Mouse (Mus musculus) kidney, embryonic 15.5 days (tissue): Measurements from ENCODE around the gene Pheta1. TPM values are rescaled to one million over a fixed set of nuclear protein-coding genes. Genes with fewer than 3 reads are reported as not detected.
"Not testable (repeated sequence)": the region's sequence is repeated elsewhere in the genome, so short reads cannot be mapped to it uniquely, and the experiment has no call there.

Experiments used
- ATAC-seq: fragments of 200-750 bp; cut with Nextera tagmentation; replicated peaks from 2 replicates; pipeline ENCODE4 v1.8.0; 2017; ENCODE audit warnings: moderate TSS enrichment; ENCODE audit not compliant: low FRiP score
- H3K27ac ChIP-seq: fragments of 300-500 bp; sonication (generic); 2 replicates; pipeline ENCODE4 v1.5.1; 2015; ENCODE audit warnings: mild to moderate bottlenecking, inconsistent platforms
- H3K27me3 ChIP-seq: fragments of 300-500 bp; sonication (generic); 2 replicates; pipeline ENCODE4 v1.6.1; 2015; ENCODE audit warnings: inconsistent platforms
- H3K36me3 ChIP-seq: fragments of 300-500 bp; sonication (generic); 2 replicates; pipeline ENCODE4 v1.6.1; 2015; ENCODE audit warnings: inconsistent platforms
- H3K4me1 ChIP-seq: fragments of 300-500 bp; sonication (generic); 2 replicates; pipeline ENCODE4 v1.6.1; 2015; ENCODE audit warnings: inconsistent platforms
- H3K4me2 ChIP-seq: fragments of 300-500 bp; sonication (generic); 2 replicates; pipeline ENCODE4 v1.6.1; 2015; ENCODE audit warnings: moderate library complexity, mild to moderate bottlenecking, inconsistent platforms
- H3K4me3 ChIP-seq: fragments of 300-500 bp; sonication (generic); replicated peaks from 2 replicates; pipeline ENCODE4 v1.5.1; 2015; ENCODE audit warnings: mild to moderate bottlenecking, inconsistent platforms
- H3K9ac ChIP-seq: fragments of 300-500 bp; sonication (generic); 2 replicates; pipeline ENCODE4 v1.6.1; 2015; ENCODE audit warnings: mild to moderate bottlenecking, inconsistent platforms
- H3K9me3 ChIP-seq: fragments of 300-500 bp; sonication (generic); replicated peaks from 2 replicates; pipeline ENCODE4 v1.6.1; 2016; ENCODE audit warnings: inconsistent platforms
- WGBS: fragments of 180-500 bp; shearing (Covaris S2); methylation state at CpG from one replicate; pipeline ENCODE4 v1.1.7; 2015; ENCODE audit warnings: mixed read lengths; 5-methylcytosine and 5-hydroxymethylcytosine counted together
- polyA plus RNA-seq: library from polyadenylated mRNA; unstranded; fragments of >200 nt; fragmentation: Nextera tagmentation; extraction: Ambion mirVana; gene quantifications from 2 replicates; pipeline ENCODE4 v1.2.1, GENCODE M21; 2015

The Pheta1 gene
- polyA plus RNA-seq, 1 experiment from 2014 or later, result 29.0 TPM

- H3K9me3 ChIP-seq, H3K4me3 ChIP-seq, H3K9ac ChIP-seq, H3K4me2 ChIP-seq, ATAC-seq, H3K27ac ChIP-seq, H3K27me3 ChIP-seq: not testable (repeated sequence)
- 86% methylated on average over 3 of the region's 3 CpGs for WGBS
- Histone ChIP-seq H3K36me3 (peaks cover 10% of the 10 kb centered on the region), H3K4me1 (peaks cover 53% of the 10 kb centered on the region)
Observed at GRCm38 (mm10) chr5:121847269-121847668, 1.5 kb upstream of the Pheta1 start.

GRCm38 (mm10) chr5:121848035-121848519, 707 bp upstream of the Pheta1 start:
- H3K4me2 ChIP-seq, result peak overlapping the region; percentile 87
- H3K9ac ChIP-seq, result peak overlapping the region; percentile 88
- H3K4me1 ChIP-seq, result peaks cover 47% of the 10 kb centered on the region
- peaks cover 19% of the 10 kb centered on the region for H3K36me3 ChIP-seq
- peak overlapping the region; percentile 94 for H3K27ac ChIP-seq
- H3K9me3 ChIP-seq, result no peaks in the 10 kb centered on the region
- WGBS, result under 1% methylated on average over 17 of the region's 17 CpGs
- H3K27me3 ChIP-seq, result 0 out of 2 replicates have a peak, but pooled peaks cover 6% of the 10 kb centered on the region
- peak; percentile 44 for ATAC-seq
- H3K4me3 ChIP-seq, result peak overlapping the region; percentile 93

GRCm38 (mm10) chr5:121849478-121850349, 930 bp downstream of the Pheta1 start:
- Histone ChIP-seq H3K4me1 (peaks cover 39% of the 10 kb centered on the region), H3K27me3 (no peaks in the 10 kb centered on the region), H3K27ac (0 out of 2 replicates have a peak overlapping the region, but pooled peaks have one; percentile 15), H3K36me3 (peaks cover 32% of the 10 kb centered on the region), H3K4me2 (peak overlapping the region; percentile 87), H3K9ac (peak overlapping the region; percentile 88), H3K4me3 (peak overlapping the region; percentile 93), H3K9me3 (no peaks in the 10 kb centered on the region)
- WGBS, result 39% methylated on average over 20 of the region's 20 CpGs
- no peak for ATAC-seq

- no peak for ATAC-seq
- 83% methylated on average over 9 of the region's 9 CpGs for WGBS
- Histone ChIP-seq H3K27ac (no peak overlapping the region), H3K9ac (no peak overlapping the region), H3K4me1 (peaks cover 21% of the 10 kb centered on the region), H3K4me3 (no peak overlapping the region), H3K9me3 (no peaks in the 10 kb centered on the region), H3K4me2 (no peak overlapping the region), H3K27me3 (no peaks in the 10 kb centered on the region), H3K36me3 (peaks cover 41% of the 10 kb centered on the region)
Observed at GRCm38 (mm10) chr5:121853368-121854051, 4.7 kb downstream of the Pheta1 start.

- Histone ChIP-seq H3K9ac (no peak overlapping the region), H3K4me1 (peaks cover 16% of the 10 kb centered on the region), H3K4me3 (no peak overlapping the region), H3K27me3 (no peaks in the 10 kb centered on the region), H3K27ac (no peak overlapping the region), H3K9me3 (no peaks in the 10 kb centered on the region), H3K36me3 (peaks cover 44% of the 10 kb centered on the region), H3K4me2 (no peak overlapping the region)
- WGBS, result 74% methylated on average over 10 of the region's 10 CpGs
- ATAC-seq, result no peak
Observed at GRCm38 (mm10) chr5:121854768-121855167, 6.0 kb downstream of the Pheta1 start.

- no peak overlapping the region for H3K4me2 ChIP-seq
- ATAC-seq, result no peak
- no peak overlapping the region for H3K4me3 ChIP-seq
- no peak overlapping the region for H3K9ac ChIP-seq
- H3K9me3 ChIP-seq, result peaks cover 7% of the 10 kb centered on the region; the same call in 1 of the 2 replicates
- H3K27ac ChIP-seq, result no peak overlapping the region
- no peaks in the 10 kb centered on the region for H3K27me3 ChIP-seq
- H3K4me1 ChIP-seq, result 0 out of 2 replicates have a peak, but pooled peaks cover 2% of the 10 kb centered on the region
- peaks cover 54% of the 10 kb centered on the region for H3K36me3 ChIP-seq
- WGBS, result 69% methylated on average over 11 of the region's 11 CpGs
Observed at GRCm38 (mm10) chr5:121856740-121857139, 8.0 kb downstream of the Pheta1 start.

GRCm38 (mm10) chr5:121858427-121858826, 9.6 kb downstream of the Pheta1 start:
- Histone ChIP-seq H3K9me3 (peaks cover 7% of the 10 kb centered on the region; the same call in 1 of the 2 replicates), H3K27me3 (no peaks in the 10 kb centered on the region), H3K36me3 (peaks cover 38% of the 10 kb centered on the region), H3K4me1 (0 out of 2 replicates have a peak, but pooled peaks cover under 1% of the 10 kb centered on the region), H3K4me2 (no peak overlapping the region), H3K9ac (no peak overlapping the region), H3K27ac (no peak overlapping the region), H3K4me3 (no peak overlapping the region)
- 88% methylated on average over 12 of the region's 12 CpGs for WGBS
- no peak for ATAC-seq

GRCm38 (mm10) chr5:121861964-121862363, 13.2 kb downstream of the Pheta1 start:
- H3K36me3 ChIP-seq, result peaks cover 23% of the 10 kb centered on the region
- no peak overlapping the region for H3K4me3 ChIP-seq
- no peak overlapping the region for H3K4me2 ChIP-seq
- H3K9ac ChIP-seq, result no peak overlapping the region
- H3K27ac ChIP-seq, result no peak overlapping the region
- peaks cover 7% of the 10 kb centered on the region; the same call in 1 of the 2 replicates for H3K9me3 ChIP-seq
- ATAC-seq, result no peak
- WGBS, result 29% methylated on average over 5 of the region's 5 CpGs
- H3K4me1 ChIP-seq, result peaks cover 7% of the 10 kb centered on the region
- no peaks in the 10 kb centered on the region for H3K27me3 ChIP-seq

GRCm38 (mm10) chr5:121864330-121864729, 15.5 kb downstream of the Pheta1 start:
- Histone ChIP-seq H3K4me2 (peak overlapping the region; percentile 49), H3K9me3 (peaks cover 7% of the 10 kb centered on the region; the same call in 1 of the 2 replicates), H3K4me1 (peaks cover 7% of the 10 kb centered on the region), H3K9ac (no peak overlapping the region), H3K4me3 (0 out of 2 replicates have a peak overlapping the region, but pooled peaks have one; percentile 17), H3K27ac (no peak overlapping the region), H3K27me3 (no peaks in the 10 kb centered on the region), H3K36me3 (peaks cover 23% of the 10 kb centered on the region)
- 15% methylated on average over 8 of the region's 11 CpGs for WGBS
- 0 out of 2 replicates have a peak, but pooled peaks have one; percentile 37 for ATAC-seq

- peaks cover 7% of the 10 kb centered on the region for H3K4me1 ChIP-seq
- no peak for ATAC-seq
- H3K36me3 ChIP-seq, result peaks cover 10% of the 10 kb centered on the region
- H3K27me3 ChIP-seq, result no peaks in the 10 kb centered on the region
- no peak overlapping the region for H3K9ac ChIP-seq
- no peak overlapping the region for H3K27ac ChIP-seq
- no peak overlapping the region for H3K4me3 ChIP-seq
- no peaks in the 10 kb centered on the region for H3K9me3 ChIP-seq
- 48% methylated on average over 5 of the region's 5 CpGs for WGBS
- no peak overlapping the region for H3K4me2 ChIP-seq
Observed at GRCm38 (mm10) chr5:121867963-121868362, 19.2 kb downstream of the Pheta1 start.

- no peak overlapping the region for H3K4me2 ChIP-seq
- 62% methylated on average over 6 of the region's 6 CpGs for WGBS
- H3K9me3 ChIP-seq, result no peaks in the 10 kb centered on the region
- H3K4me1 ChIP-seq, result no peaks in the 10 kb centered on the region
- H3K27ac ChIP-seq, result no peak overlapping the region
- H3K36me3 ChIP-seq, result peaks cover 15% of the 10 kb centered on the region
- H3K9ac ChIP-seq, result no peak overlapping the region
- ATAC-seq, result no peak
- no peaks in the 10 kb centered on the region for H3K27me3 ChIP-seq
- H3K4me3 ChIP-seq, result no peak overlapping the region
Observed at GRCm38 (mm10) chr5:121870832-121871231, 22.0 kb downstream of the Pheta1 start.
